Mouse (Mus musculus) liver, embryonic 14.5 days (tissue): ENCODE data around the gene Slc9a1.

Experiments
- CTCF ChIP-seq: IDR thresholded peaks from 2 replicates; pipeline ENCODE4 v1.5.1; 2016; ENCODE audit warnings: antibody characterized with exemption, low read depth, control low read depth
- EP300 ChIP-seq: IDR thresholded peaks from 2 replicates; pipeline ENCODE4 v1.6.1; 2016; ENCODE audit warnings: antibody characterized with exemption, low read depth

DNA sequence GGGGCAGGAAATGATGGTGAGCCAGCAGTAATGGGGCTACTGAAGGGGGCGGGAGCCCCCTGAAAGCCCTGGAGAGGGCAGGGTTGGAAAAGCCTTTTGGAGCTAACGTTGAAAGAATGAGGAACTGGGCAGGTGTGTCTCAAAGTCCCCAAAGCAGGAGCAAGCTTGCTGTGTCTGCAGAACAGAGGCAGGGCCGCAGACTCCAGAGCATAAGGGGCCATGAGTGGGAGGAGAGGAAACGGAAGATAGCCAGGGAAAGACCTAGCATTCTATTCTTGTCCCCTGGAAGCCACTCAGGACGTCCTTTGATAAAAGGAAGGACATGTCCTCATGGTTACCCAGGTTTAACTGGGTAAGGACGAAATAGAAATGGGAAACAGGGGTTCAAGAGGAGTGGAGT, 93.7 kb downstream of the Slc9a1 start:
- TF ChIP-seq CTCF (no peak), EP300 (no peak)
